Mouse (Mus musculus) MEL-GATA-1-ER (cell line): Measurements from ENCODE around the gene 4930430A15Rik.

Source experiments
- DNase-seq: peaks from one replicate; pipeline ENCODE4 v3.0.0-alpha.2; 2012; ENCODE audit warnings: low read depth; ENCODE audit errors: extremely low read depth

The 4930430A15Rik gene

DNA sequence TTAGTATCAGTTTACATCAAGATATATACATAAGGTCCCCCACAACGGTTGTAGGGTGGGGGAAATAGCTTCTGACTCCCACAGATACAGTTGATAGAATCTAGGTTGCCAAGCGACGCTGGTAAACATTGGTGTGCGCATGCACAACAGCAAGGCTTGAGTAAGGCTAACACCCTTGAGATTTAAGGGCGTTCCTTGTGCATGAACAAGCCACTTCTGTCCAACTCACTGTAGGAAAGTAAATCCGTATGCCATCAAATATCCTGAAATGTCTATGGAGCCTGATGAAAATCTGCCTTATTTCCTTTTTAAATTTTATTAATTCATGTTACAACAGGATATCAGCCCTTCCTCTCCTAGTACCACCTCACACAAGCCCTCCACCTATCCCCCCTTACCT lies at the start of gene 4930430A15Rik:
4930430A15Rik (minus strand) TSS at position 101 of the 400 bp plus-strand sequence.
- no peak for DNase-seq

DNA sequence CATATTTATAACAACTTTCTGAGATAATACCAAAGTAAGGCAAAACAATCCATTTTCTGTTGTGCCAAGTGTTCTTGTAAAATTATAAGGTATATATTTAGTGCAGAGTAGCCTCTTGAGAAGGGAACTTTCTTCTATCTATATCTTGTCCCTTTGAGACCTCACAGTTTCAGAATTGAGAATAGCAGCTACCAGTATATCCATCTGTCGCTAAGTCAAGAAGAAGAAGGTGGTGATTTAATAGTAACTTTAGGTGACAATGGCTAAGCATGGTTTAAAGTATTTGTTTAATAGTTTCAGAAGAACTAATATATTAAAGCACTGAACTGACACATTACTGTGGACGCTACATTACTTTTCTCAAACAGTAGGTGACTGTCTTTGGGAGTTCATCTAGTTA lies 44.6 kb upstream of the 4930430A15Rik start, which contains the start of gene Olfr1277:
Olfr1277 (minus strand) TSS at position 101 of the 400 bp plus-strand sequence.
- no peak for DNase-seq

DNA sequence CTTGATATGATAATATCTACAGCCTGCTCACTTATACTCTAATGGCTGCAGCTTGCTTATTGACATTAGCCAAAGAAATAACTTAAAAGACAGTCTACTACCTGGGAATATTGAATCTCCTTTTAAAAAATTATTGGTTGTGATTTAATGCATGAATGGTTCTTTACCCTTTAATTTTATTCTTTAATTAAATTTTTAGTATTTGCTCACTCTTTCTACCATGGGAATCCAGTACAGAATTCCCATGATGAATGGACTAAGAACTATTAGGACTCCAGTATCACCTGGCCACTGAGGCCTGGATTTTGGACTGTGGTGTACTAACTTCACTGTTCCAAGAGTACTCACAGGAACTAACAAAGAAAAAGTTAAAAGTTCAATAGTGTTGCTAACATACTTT lies 24.8 kb upstream of the 4930430A15Rik start, which contains the start of gene Olfr1276:
Olfr1276 (plus strand) TSS at position 301 of the 400 bp plus-strand sequence.
- DNase-seq, result no peak

DNA sequence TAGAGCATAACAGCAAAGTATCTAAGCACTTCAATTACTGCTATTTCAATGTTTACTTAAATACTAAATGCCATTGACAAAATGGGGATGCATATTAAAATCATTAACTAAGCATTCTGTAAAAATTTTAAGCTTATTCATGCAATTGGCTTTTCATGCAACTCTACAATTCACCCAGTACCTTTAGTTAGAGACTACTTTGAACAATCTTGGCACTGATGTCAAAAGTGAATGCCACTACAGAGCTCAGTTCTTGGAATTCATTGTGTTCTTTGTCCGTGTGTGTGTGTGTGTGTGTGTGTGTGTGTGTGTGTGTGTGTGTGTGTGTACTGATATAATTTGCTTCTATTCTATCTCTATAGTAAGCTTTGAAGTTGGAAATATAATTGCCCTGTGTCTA lies 5.8 kb upstream of the 4930430A15Rik start, which contains the start of gene Olfr1275:
Olfr1275 (minus strand) TSS at position 101 of the 400 bp plus-strand sequence.
- no peak for DNase-seq

DNA sequence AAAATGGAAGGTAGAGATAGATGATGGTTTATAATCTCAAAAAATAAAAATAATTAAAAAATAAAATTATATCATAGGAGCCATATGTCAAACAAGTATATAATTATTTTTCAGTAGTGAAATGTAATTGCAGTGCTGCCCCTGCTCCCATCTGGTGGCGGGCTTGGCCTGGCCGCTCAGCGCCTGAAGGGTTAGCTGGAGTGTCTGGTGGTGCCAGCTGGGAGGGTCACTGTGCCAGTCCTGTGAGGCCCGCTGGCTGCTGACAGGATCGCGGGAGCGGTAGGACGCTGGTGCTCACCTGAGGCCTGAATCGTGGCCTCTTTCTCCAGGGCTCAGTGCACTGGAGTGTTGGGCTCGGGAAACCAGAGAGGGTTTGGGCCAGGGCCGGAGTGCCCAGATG lies 47.3 kb downstream of the 4930430A15Rik start:
- no peak for DNase-seq

DNA sequence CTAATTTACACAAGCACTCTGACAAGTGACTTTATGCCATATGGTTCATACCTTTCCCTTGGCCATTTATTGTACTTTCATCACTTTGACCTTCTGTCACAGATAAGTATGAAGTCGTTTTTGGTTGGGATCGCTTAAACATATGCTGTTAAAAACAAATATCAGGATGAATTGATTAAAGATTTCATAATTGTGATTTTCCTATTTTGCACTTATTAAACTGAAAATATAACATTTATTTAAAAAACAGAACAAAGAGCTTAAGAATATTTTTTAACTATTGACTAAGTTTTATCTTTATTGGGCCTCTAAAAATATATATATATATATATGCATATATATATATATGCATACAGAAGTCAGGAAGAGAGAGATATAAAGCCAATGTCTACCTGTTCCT lies 76.6 kb downstream of the 4930430A15Rik start, which contains the start of gene Gm15130:
Gm15130 (minus strand) TSS at position 101 of the 400 bp plus-strand sequence.
- no peak for DNase-seq

DNA sequence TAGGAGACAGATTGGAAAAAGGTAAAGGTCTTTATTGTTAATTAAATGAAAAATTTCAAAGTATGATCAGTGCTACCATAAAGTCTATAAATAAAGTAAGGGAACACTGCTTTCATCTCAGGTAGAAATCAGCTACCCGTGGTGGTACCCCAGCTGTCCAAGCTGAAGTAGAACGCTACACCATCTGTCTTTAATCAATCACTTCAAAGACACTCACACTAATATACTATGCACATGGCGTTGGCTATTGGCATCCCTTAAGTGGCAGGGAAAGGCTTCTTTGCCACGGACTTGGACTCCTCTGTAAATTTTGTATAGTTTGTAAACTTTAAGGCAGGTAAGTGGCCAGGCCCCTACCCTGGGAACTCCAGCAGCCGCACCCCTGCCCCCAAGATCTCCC lies 93.7 kb downstream of the 4930430A15Rik start:
- DNase-seq, result no peak
